Mouse (Mus musculus): Measurements from ENCODE around the gene Trim66. TPM values are rescaled to one million over a fixed set of nuclear protein-coding genes. Genes with fewer than 3 reads are reported as not detected.

Gene Trim66
- 0.30 to 0.58 TPM (median 0.41 TPM) in 4 replicates for total RNA-seq (2023; ENCODE audit: inconsistent age)

DNA sequence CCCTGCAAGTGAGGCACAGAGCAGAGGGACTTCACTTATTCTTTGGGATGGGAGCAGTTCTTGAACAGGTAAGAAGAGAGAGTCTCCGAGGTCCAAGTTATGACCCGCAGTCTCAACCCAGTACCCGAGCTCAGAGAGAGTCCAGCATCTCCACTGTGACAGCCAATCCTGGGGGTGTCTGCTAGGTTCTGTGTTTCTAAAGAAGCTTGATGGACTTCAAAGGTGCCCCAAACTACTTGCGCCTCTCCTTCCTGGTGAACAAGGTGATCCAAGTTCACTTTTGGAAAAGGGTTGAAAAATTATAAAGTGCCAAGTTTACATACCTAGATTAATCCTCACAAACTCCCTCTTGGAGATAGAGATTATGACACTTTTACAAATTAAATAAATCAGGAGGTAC, at the start of gene Trim66:
Gene Trim66 (minus strand): TSS at position 101 of the 400 bp plus-strand sequence.

DNA sequence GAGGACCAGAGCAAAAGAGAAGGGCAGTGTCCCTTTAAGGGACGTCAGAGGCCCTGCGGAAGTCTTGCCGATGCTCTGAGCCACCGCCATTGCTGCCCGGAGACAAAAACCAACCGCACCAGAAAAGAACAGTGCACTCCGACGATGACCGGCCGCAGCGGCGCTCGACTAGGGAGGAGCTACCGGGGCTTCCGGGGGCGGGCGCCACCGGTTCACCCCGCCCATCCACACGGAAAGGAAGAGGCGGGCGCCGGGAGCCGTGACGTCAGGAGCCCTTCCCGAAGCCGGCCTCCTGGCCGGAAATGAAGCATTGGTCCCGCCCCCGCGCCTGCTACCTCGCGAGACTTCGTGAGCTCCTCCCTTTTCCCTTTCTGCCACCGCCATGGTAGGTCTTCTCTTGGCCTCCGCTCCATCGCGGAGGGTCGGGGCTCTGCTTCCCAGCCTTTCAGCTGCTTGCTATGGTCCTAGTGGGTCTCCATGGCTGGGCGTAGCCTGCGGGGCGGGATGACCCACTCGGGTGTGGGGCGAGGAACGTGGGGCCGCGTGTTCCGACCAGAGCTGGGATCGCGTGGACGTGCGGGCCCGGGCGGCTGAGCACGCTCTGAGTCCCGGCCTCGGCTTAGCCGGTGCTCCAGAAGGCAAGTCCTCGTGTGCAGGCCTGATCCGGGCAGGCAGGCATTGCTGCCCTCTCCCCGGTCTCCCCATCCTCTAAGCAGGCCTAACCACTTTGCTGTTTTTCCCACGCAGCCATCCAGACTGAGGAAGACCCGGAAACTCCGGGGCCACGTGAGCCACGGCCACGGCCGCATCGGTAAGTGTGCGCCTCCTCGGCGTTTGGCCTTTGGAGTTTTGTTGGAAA, 11.1 kb upstream of the Trim66 start, which contains the start of gene Rpl27a:
Gene Rpl27a (plus strand): TSS at position 310 of the 859 bp plus-strand sequence.

DNA sequence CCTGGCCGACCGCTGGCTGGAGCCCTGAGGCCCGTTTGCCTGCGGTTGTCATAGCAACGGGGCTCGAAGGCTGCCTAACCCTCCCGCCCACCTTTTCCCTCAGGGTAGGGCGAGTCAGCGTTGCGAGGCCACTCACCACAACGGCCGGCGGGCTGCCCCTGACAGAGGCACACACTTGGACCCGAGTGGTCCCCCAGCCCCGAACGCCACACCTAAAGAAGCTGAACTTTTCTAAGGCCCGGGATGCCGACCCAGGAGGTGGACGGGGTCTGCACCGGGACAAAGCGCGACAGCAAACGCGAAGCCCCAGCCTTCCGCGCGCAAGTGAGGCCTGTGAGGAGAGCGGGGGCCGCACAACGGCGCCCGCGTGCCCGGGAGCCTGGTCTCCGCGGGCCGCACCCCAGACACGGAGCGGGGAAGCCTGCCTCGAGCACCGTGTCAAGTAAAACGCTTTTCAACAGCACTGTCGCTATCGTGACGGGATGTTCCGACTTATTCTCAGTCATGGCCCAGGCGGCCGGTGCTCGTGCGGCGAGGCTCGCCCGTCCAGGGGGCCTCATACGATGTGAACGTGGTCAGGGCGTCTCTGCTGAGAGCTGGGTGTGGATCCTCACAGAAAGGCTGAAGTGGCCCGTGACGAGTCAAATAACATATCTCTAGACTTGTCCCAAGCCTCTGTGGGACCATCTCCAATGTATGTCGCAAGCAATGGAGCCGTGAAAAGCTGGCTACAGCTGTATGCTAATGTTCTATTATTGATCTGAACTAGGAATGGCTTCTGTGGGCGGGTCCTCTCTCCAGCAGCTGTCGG, 68.9 kb downstream of the Trim66 start, which contains the start of gene Stk33:
Gene Stk33 (minus strand): TSS at position 301 of the 811 bp plus-strand sequence.

Other genes starting within 250 kb of the Trim66 start
- gene Stk33, start 69.1 kb downstream of the Trim66 start, total RNA-seq (2023; ENCODE audit: inconsistent age) = not detected in 4 replicates
- gene Rpl27a, start 11.0 kb upstream of the Trim66 start, total RNA-seq (2023; ENCODE audit: inconsistent age) = 464 to 559 TPM (median 547 TPM) in 4 replicates
- gene St5, start 195.5 kb upstream of the Trim66 start, total RNA-seq (2023; ENCODE audit: inconsistent age) = 0.19 to 0.55 TPM (median 0.42 TPM) in 4 replicates
- 9.1 to 12.3 TPM (median 9.9 TPM) in 4 replicates for gene Akip1, start 195.6 kb upstream of the Trim66 start, total RNA-seq (2023; ENCODE audit: inconsistent age)
- not detected in 4 replicates for gene BC051019, start 215.7 kb upstream of the Trim66 start, total RNA-seq (2023; ENCODE audit: inconsistent age)
- gene Ascl3, start 223.6 kb upstream of the Trim66 start, total RNA-seq (2023; ENCODE audit: inconsistent age) = 0.81 TPM in 1 of 4 replicates, not detected in the others
- gene Tmem9b, start 244.7 kb upstream of the Trim66 start, total RNA-seq (2023; ENCODE audit: inconsistent age) = 22.0 to 29.9 TPM (median 24.3 TPM) in 4 replicates

Data from B cell, adult (primary cell).